Mouse (Mus musculus) Muller cell, postnatal 12 days (primary cell): Measurements from ENCODE around the gene Crtc3.

Source experiments
- DNase-seq: peaks from one replicate; pipeline ENCODE4 v3.0.0-alpha.2; 2015; ENCODE audit errors: inconsistent ontology term

Crtc3 gene

DNA sequence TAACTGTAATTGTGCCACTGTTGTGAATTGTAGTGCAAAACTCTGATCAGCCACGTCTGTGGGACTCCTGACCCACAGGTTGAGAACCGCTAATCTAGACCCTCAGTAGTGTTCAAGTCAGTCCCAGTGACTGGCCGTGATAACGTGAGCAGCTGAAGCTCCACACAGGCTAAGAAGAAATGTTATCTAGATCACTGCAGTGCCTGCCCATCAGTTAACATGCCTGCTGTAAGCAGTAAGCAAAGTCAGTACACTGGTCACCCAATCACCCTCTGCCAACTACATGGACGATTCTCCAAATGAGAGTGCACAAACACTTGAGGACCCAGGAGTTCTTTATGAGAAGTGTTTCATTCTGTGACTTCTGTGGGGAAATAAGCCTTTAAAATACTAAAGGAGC is 3.0 kb downstream of the Crtc3 start:
- DNase-seq, result no peak

DNA sequence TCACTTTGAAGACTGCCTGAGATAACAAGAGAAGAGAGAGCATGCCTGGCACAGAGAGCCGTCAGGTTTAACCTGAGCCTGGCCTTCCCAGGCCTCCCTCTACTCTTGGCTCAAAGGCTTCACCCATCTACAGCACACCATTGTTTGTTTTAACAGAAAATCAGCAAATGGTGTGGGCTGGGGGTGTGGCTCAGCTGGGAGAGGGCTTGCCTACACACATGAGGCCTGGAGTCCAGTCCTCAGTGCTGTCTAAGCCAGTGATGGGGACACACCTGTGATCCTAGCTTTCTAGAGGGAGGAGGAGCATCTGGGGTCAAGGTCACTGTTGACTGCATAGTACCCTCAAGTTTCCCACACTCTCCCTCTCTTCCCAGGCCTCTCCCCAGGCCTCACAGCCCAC is 6.0 kb downstream of the Crtc3 start:
- DNase-seq, result no peak

DNA sequence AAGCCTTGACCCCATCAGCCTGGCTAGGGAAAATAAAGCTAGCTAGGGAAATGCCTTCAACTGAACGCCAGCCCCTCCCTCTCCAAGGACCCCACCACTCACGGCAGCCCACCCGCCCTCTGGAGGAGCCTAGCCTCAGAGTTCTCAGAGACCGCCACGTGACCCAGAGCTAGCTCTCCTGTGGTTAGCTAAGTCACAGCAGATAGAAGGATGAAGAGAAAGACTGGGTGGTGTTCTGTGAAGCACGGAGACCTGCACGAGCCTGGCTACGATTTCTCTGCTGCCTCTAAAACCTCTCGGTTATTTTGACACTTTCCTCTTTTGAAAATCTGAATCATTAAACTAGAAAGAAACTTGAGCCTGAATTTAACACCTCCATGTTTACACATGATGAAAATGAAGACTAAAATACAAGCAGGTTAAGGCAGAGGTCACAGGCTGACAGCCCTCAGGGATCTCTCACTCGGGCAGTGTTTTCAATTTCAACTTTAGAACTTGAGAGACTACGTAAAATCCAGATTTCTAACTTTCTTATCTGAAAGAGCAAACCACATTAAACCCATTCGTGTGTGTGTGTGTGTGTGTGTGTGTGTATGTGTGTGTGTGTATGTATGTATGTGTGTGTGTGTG is 8.3 kb downstream of the Crtc3 start:
- peak; percentile 36 for DNase-seq

DNA sequence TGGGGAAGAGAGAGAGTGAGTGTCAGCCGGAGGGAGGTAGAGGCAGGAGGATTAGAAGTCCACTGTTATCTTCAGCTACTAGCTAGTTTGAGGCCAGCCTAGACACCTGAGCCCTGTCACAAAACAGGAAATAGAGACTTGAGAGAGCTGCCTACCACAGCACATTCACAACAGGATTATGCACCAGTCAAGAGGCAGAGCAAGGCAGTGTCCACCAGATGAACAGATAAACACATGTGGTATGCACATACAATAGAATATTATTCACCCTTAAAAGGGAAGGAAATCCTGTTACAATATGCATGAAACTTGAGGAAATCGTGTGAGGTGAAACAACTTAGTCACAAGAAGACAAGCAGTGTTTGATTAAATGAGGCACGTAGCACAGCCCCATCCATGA is 16.4 kb downstream of the Crtc3 start:
- no peak for DNase-seq

DNA sequence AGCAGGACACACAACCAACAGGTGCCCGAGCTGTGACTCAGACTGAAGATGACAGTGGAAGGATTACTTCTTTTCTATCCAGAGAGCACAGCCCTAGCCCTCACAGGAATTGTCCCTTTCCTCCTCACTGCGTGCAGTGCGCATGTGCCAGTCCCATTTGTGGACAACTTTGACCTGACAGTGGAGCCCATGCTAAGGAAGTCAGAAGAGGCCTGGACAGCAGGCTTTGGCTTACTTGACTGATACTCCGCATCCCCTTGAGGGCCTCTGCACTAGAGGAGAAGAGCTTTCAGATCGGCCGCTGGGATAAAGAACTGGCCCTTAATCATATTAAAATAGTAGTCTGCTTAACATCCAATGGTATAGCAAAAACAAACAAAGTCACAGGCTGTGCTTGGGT is 17.8 kb downstream of the Crtc3 start:
- no peak for DNase-seq

DNA sequence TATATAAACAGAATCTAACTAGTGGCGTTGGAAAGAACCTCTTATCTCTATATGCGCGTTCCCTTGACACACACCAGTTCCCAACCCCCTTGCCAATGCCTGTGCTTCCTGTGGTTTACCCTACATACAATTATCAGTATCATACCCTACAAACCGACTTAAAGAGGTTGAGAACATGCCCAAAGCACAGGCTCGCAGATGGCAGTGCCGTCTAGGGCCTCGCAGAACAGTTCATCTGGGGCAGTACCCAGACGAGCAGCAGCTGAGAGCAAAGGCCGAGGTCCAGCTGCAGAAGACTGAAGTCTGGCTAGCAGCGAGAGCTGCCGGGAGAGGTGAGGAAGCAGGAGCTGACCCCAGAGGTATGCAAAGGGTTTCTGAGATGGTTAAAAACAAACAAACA is 21.5 kb downstream of the Crtc3 start:
- no peak for DNase-seq

DNA sequence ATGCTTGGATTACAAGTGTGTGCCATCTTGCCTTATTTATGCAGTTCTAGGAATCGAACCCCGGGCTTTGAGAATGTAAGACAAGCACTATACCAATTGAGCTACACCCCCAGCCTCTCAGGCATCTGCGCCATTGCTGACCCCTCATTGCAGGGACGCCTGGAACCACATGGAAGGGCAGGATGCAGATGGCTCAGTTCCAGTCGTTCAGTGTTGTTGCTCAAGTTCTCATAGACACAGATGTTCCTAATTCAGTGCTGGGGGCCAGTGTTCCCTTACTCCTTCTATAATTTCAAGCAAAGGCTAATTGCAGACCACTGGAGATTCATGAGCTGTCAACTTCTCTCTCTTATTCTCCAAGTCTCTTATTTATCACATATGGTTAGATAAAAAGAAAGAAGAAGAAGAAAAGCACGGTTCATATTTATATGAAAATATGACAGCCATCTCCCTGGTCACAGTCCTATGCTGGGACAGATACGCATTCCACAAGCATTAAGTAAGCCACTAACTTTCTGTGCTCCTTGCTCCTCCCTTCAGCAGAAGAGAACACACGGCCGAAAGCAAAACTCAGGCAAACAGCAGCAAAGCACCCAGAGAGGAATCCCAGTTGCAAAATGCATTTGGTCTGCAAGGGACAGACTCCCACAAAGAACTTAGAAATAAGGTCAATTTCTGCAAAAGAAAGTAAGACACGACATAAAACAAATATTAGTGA is 22.3 kb downstream of the Crtc3 start:
- peak; percentile 70 for DNase-seq

DNA sequence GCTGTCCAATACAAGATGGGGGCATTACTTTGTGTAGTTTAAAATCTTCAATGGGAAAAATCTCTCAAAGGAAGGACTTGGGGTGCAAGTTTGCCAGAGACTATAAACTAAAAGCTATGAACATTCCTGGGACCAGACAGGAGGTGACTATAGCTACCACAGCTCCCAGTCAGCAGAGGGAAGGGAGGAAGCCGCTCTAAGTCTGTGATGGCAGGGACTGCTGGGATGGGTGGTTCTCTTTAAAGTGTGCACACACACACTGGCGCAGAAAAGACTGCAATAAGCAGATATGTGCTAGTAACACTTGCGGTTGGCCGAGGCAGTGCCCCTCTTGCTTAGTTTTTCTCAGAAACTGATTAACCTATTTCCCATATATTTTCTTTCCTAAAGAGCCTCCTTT is 27.6 kb downstream of the Crtc3 start:
- DNase-seq, result no peak

DNA sequence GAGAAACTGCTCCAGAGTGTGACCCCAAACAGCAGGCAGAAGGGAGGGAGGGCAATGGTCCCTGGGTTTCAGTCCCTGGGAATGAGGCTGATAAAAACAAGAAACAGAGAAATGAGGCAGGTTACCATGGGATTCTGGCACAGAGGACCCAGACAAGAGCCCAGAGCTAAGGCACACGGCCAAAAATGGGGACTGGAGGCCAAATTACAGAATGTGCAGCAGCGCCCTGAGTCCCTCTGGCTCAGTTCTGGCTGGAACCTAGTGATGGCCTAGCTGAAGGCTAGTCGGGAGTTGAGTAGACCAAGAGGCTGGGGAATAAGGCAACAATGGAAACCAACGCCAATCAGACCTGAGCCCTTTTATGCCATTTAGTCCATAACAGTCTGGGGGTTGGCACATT is 28.1 kb downstream of the Crtc3 start:
- peak; percentile 82 for DNase-seq

DNA sequence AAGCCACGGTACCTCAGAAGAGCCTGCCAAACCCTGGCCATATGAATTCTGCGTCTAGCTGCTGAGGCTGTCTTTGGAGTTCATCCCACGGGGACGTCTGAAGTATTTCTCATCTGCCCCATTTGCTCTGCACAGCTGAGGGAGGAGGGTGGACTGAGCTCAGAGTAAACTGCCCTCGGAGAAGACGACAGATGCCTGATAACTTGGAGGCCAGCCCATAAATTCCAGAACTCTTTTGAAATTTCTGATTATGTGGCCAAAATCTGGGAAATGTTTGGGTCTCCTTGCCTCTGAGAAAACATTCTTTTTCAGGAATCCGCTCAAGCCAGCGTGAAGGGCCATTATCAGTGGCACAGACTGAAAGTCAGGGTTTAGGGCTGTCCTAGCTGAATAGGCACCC is 30.8 kb downstream of the Crtc3 start:
- peak; percentile 97 for DNase-seq

DNA sequence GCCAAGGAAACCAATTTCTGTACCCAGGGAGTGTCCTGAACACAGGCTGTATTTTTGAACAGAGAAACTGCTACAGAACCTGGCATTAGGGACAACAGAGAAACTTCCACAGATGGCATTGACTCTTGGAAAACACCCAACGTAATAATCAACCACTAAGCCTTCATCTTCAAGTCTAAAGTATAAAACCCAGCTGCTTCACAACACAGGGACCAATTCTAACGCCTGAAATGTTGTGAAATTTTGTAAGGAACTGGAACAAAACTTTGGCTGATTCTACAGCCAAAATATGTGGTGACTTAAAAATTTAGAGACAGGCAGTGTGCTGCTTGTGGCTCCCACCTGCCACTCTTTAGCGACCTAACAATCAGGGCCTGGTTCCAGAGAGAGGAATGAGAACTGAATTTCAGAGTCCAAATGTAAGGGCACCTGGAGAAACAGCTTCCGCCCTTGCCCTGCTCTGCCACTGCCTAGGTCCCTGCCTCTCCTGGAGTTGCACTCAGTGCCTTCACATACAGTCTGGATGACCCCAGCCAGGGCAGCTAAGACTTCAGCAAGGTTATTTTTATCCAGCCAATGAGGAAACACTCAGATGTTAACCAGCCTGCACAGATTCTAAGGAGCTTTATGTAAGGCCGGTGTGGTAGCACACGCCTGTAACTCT is 33.2 kb downstream of the Crtc3 start:
- DNase-seq, result no peak

DNA sequence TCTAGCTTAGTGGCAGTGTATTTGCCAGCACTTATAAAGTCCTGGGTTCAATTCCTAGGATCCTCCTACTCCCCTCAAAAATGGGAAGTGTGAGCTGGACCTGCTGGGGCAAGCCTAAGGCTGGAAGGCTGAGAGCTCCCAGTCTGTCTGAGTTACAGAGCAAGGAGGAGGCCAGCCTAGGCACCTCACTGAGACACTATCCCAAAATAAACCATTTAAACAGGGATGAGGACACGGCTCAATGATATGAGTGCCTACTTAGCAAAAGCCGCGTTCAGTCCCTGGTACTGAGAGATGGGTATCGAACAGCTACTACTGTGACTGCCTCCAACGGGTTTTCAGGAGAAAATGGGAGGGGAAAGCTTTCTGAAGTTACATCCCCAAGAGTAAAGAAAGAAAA is 33.8 kb downstream of the Crtc3 start:
- DNase-seq, result no peak

DNA sequence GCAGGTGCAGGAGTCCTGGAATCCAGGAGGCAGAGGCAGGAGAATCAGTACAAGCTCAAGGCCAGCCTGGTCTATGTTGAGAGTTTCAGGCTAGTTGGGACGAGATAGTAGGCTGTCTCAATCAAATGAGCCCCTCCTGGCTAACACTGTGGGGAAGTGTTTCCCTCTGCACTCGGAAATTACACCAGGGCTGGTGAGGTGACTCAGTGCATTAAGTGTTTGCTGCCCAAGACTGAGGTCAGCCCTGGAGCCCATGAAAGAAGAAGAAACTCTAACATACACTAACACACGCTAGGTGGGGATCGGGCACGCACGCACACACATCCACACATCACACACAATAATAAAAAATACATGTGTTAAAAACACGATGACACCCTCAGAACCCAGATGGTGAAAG is 34.3 kb downstream of the Crtc3 start:
- no peak for DNase-seq

DNA sequence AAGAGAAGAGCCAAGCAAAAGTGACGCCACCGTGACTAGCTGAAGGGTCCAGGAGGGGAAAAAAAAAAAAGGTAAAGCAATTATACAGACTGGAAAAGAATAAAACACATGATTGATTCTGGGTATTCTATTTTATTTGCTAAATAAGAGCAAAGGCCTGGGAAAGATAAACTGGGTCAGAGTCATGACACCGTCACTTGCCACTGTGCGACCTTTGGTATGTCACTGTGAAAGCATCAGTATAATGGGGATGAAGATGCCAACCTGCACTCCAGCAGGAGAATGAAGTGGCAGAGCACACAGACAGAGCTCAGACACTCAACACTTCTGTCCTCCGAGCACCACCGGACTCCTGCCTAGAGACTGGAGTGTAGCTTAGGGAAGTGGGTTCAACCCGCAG is 34.7 kb downstream of the Crtc3 start:
- DNase-seq, result no peak

DNA sequence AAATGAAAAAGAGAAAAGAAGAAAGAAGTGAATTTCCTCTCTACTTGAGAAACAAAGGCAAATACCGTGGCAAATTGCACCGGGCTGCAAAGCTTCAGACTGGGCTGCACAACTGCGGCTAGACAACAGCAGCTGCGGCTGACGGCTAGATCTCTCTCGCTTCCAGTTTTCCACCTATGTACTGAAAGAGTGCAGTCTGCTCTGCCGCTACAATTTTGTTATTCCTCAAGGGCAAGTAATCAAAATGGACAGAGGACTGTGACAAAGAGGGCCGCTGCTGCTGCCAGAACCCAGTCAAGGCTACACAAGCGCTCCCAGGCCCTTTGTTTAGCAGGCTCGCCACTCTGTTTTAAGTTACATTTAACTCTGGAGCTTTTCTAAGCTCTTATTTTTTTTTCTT is 35.6 kb downstream of the Crtc3 start:
- peak; percentile 54 for DNase-seq

DNA sequence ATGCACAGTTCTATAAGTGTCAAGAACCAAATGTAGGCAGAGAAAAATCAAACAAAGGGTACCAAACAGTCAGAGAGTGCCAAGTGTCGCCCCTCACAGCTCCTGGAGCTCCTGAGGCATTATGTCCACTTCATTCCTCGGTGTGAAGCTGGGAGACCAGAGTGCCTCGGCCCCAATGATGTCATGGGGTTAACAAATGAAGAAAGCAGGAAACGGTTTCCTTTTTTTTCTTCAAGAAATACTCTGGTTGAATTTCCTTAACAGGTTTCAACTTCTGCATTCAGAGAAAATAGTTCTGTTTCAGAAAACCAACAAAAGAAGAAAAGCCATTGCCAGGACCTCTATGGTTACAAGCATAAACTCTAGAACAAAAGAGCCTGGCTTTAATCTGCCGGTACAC is 36.4 kb downstream of the Crtc3 start:
- no peak for DNase-seq

DNA sequence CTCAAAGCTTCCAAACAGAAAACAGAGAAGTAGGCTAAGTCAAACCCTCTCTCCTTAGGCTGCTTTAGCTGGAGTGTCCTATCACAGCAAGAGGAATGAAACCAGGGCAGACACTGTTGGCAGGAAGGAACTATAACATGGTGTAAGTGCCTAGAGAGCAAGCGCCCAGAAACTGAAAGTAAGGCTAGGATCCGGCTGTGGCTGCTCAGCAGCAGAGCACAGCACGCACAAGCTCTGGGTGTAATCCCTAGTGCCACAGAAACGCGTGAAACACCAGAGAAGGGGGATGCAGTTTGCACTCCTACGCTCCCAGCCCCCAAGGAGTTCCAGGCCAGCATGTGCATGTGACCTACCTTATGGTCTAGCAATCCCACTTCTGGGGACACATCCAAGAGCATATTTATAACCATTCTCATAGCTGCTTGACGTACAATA is 41.2 kb downstream of the Crtc3 start:
- no peak for DNase-seq

DNA sequence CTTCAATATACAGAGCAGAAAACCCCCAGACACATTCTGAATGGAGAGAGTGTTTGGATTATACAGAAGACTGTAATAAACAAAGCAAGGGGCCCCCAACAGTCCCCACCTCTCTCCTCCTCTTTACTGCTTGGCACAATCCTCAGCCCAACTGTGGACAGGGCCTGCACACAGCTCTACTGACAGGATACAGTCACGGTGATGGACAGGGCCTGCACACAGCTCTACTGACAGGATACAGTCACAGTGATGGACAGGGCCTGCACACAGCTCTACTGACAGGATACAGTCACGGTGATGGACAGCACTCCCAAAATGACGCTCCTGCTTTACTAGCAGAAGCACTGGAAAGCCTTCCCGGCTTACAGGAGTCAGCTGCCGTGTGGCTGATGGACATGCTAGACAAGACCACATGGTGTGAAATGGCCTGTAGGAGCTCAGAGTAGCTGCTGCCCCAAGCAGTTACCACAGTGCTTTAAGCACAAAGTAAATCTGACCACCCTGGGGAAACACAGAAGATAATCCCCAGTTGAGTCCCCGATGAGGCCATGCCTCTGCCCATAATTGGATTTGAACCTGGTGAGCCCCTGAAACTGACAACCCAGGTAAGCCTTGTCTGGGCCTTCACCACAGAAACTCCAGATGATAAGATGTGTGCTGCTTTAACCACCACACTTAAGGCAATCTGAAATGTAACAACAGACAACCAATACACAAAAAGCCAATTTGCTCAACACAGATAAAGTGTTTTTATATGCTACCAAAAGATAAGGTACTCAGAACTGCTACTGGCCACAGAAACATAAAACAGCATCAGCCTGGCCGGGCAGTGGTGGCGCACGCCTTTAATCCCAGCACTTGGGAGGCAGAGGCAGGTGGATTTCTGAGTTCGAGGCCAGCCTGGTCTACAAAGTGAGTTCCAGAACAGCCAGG is 42.3 kb downstream of the Crtc3 start:
- DNase-seq, result no peak

DNA sequence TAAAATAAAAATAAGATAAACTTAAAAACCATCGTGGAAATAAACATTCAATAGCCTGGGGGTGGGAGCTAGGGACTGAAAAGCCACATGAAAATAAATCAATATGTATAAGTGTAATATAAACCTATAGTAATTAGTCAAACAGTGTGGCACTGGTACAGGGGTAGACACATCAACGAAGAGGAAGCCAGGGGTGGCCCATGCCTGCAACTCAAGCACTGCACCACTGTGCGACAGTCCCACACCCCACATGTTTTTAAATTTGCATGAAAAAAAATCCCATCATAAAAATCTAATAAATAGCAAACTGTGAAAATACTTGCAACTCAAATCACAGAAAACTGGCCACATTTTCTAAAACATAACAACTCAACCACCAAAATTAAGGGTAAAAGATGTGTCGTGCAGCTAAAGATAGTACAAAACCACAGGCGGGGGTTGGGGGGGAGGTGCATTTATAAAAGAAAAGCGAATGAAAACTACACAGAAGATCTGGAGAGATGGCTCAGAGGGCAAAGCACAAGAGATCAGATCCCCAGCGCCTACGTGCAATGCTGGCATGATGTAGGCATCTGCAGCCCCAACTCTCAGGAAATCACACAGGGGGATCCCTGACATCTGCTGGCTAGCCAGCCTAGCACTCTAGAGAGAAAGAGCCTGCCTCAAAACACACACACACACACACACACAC is 45.6 kb downstream of the Crtc3 start:
- DNase-seq, result no peak

DNA sequence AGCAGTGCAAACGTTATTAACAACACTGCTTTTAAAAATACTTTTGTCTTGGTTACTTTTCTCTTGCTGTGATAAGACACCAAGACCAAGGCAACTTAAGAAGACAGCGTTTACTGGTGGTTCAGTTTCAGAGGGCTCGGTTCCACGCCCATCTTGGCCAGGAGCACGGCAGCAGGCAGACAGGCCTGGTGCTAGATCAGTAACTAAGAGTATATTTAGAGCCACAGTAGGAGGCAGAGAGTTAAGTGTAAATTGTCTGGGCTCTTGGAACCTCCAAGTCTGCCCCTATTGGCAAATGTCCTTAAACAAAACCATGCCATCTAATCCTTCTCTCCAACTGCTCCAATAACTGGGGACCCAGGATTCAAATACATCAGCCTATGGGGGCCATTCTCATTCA is 46.1 kb downstream of the Crtc3 start:
- no peak for DNase-seq

DNA sequence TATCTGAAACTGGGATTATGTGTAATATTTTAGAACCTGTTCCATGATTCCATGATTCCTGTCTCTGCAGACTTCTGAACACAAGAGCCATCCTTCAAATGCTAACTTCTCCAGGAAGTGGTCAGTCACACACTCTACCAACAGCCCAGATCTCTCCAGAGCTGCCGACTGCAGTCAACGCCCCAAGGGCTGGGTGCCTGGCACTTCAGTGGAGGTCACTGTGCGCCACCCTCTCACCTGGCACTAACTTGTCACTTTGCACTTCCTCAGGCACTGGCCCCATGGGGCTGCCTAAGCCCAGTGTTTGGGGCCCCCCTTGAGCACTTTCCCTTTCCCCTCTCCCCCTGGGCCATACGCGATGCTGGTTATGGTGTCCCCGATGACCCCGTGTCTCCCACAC is 46.8 kb downstream of the Crtc3 start:
- no peak for DNase-seq

DNA sequence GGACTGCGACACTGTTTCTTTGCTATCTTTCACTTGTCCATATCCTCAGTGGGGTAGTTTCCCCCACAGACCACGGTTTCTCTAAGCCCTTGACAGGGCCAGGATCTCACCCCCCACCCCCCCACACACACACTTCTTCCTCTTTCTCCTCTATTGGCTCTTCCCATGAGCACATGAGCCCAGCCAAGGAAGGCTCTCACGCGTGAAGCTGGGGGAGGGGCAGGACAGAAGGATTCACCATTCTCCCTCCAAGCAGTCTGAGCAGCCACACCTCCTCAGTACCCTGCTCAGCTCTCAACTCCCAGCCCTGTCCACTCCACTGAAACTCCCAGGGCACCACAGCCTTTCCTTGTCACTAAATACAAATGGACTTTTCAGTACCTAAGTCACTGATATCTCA is 47.2 kb downstream of the Crtc3 start:
- DNase-seq, result peak; percentile 41
